Mouse (Mus musculus) lung, embryonic 14.5 days (tissue): ENCODE measurements around the gene Wdr48. TPM values are rescaled to one million over a fixed set of nuclear protein-coding genes. Genes with fewer than 3 reads are reported as not detected.
A peak's percentile ranks its signal among the peaks of the same experiment; 100 is the strongest.

Source experiments
- ATAC-seq: fragments of 200-750 bp; cut with Nextera tagmentation; 2 replicates; pipeline ENCODE4 v1.8.0; 2017; ENCODE audit warnings: mild to moderate bottlenecking, moderate TSS enrichment, moderate library complexity; ENCODE audit not compliant: insufficient read depth
- DNase-seq: peaks from one replicate; pipeline ENCODE4 v3.0.0-alpha.2; 2015
- H3K27ac ChIP-seq: fragments of 300-500 bp; sonication (generic); 2 replicates; pipeline ENCODE4 v1.5.1; 2014; ENCODE audit warnings: low read depth, mild to moderate bottlenecking, moderate library complexity
- H3K27me3 ChIP-seq: fragments of 300-500 bp; sonication (generic); 2 replicates; pipeline ENCODE4 v1.6.1; 2014; ENCODE audit warnings: low read length, control low read depth; ENCODE audit not compliant: insufficient read depth
- H3K36me3 ChIP-seq: fragments of 300-500 bp; sonication (generic); 2 replicates; pipeline ENCODE4 v1.6.1; 2014; ENCODE audit warnings: control low read depth; ENCODE audit not compliant: insufficient read depth
- H3K4me1 ChIP-seq: fragments of 300-500 bp; sonication (generic); 2 replicates; pipeline ENCODE4 v1.6.1; 2014; ENCODE audit warnings: antibody characterized with exemption, control low read depth; ENCODE audit not compliant: insufficient read depth
- H3K4me2 ChIP-seq: fragments of 300-500 bp; sonication (generic); 2 replicates; pipeline ENCODE4 v1.6.1; 2014; ENCODE audit warnings: mild to moderate bottlenecking
- H3K4me3 ChIP-seq: fragments of 300-500 bp; sonication (generic); 2 replicates; pipeline ENCODE4 v1.5.1; 2014; ENCODE audit warnings: low read depth, low read length
- H3K9ac ChIP-seq: fragments of 300-500 bp; sonication (generic); 2 replicates; pipeline ENCODE4 v1.6.1; 2014
- H3K9me3 ChIP-seq: fragments of 300-500 bp; sonication (generic); 2 replicates; pipeline ENCODE4 v1.6.1; 2016; ENCODE audit warnings: low read depth, low read length, control low read depth
- CTCF ChIP-seq: IDR thresholded peaks from 2 replicates; pipeline ENCODE4 v1.5.1; 2016; ENCODE audit warnings: antibody characterized with exemption, low read depth
- WGBS: fragments of 180-500 bp; shearing (Covaris S2); extraction: QIAGEN DNeasy Blood & Tissue Kit; methylation state at CpG from one replicate; pipeline ENCODE4 v1.1.7; 2014; 5-methylcytosine and 5-hydroxymethylcytosine counted together
- polyA plus RNA-seq: library from polyadenylated mRNA; unstranded; fragments of >200 nt; fragmentation: Nextera tagmentation; extraction: Ambion mirVana; gene quantifications from 2 replicates; pipeline ENCODE4 v1.2.1, GENCODE M21; 2014

Gene Wdr48
- polyA plus RNA-seq, 1 experiment from 2014 or later = 50.9 TPM

DNA sequence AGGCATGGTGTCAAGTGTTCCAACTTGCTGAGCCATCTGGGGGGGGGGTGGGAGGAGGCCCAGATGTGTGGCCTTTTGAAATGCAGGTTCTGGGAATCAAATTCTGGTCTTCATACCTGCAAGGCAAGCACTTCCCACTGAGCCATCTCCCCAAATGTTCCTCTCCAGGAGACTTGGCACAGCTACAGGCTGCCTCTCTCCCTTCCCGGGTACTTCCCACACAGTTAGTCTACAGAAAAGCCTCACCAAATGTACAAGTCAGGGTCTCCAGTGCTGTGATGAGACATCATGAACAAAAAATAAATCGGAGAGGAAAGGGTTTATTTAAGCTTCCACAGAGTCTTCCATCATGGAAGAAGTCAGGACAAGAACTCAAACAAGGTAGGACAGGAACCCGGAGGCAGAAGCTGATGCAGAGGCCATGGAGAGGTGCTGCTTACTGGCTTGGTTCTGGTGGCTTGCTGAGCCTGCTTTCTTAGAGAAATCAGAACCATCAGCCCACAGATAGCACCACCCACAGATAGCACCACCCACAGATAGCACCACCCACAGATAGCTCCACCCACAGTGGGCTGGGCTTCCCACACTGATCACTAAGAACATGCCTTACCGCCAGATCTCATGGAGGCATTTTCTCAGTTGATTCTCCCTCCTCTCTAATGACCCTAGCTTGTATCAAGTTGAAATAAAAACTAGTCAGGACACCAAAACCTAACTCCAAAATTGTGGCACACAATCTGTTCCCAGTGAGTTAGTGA is 7.4 kb upstream of the Wdr48 start:
- no peaks in the 10 kb centered on the region for H3K4me1 ChIP-seq
- ATAC-seq = no peak

DNA sequence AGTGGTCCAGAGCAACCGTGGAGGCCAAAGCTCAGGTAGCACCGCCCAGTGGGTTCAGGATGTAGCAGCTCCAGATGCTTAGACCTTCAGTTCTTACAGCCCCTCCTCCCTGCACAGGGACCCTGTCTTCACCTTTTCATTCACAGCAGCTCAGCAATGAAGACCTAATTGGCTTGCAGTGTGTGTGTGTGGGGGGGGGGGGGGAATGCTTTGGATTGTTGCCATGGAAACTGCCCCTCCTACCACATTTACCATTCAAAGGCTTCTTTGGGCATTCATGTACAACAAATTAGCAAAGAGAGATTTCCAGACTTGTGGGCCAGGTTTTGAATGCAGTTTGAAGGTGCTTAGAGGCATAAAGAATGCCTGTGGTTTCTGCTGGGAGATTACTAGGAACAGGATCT is 5.8 kb upstream of the Wdr48 start:
- TF ChIP-seq CTCF = no peak
- DNase-seq (no peak), ATAC-seq (no peak)
- Histone ChIP-seq H3K9ac (no peak overlapping the region), H3K4me2 (no peak overlapping the region), H3K27me3 (no peaks in the 10 kb centered on the region), H3K9me3 (no peaks in the 10 kb centered on the region), H3K4me1 (no peaks in the 10 kb centered on the region), H3K4me3 (no peak overlapping the region), H3K36me3 (no peaks in the 10 kb centered on the region), H3K27ac (no peak overlapping the region)
- 57% methylated on average over 2 of the region's 2 CpGs for WGBS

More for the DNA sequence above, 7.4 kb upstream of the Wdr48 start:
- Histone ChIP-seq H3K27me3 (no peaks in the 10 kb centered on the region), H3K9me3 (no peaks in the 10 kb centered on the region), H3K36me3 (no peaks in the 10 kb centered on the region), H3K9ac (no peak overlapping the region), H3K27ac (no peak overlapping the region), H3K4me3 (no peak overlapping the region), H3K4me2 (no peak overlapping the region)
- TF ChIP-seq CTCF = no peak
- WGBS = 65% methylated on average over 4 of the region's 4 CpGs
- no peak for DNase-seq

- 80% methylated on average over 9 of the region's 9 CpGs for WGBS
- H3K4me2 ChIP-seq = no peak overlapping the region
- no peak for ATAC-seq
- no peaks in the 10 kb centered on the region for H3K36me3 ChIP-seq
- DNase-seq = no peak
- H3K9me3 ChIP-seq = no peaks in the 10 kb centered on the region
- no peaks in the 10 kb centered on the region for H3K27me3 ChIP-seq
- H3K27ac ChIP-seq = no peak overlapping the region
- no peaks in the 10 kb centered on the region for H3K4me1 ChIP-seq
- TF ChIP-seq CTCF = no peak
- no peak overlapping the region for H3K9ac ChIP-seq
- H3K4me3 ChIP-seq = no peak overlapping the region
Observed at GRCm38 (mm10) chr9:119889446-119889845, 5.2 kb upstream of the Wdr48 start.

- whole genome bisulfite sequencing = 33% methylated on average over 2 of the region's 2 CpGs
- H3K27ac ChIP-seq = no peak overlapping the region
- H3K9ac ChIP-seq = no peak overlapping the region
- H3K4me1 ChIP-seq = no peaks in the 10 kb centered on the region
- no peak overlapping the region for H3K4me3 ChIP-seq
- H3K36me3 ChIP-seq = no peaks in the 10 kb centered on the region
- peak; percentile 58 for TF ChIP-seq CTCF
- H3K27me3 ChIP-seq = no peaks in the 10 kb centered on the region
- no peaks in the 10 kb centered on the region for H3K9me3 ChIP-seq
- no peak overlapping the region for H3K4me2 ChIP-seq
- DNase-seq (peak; percentile 59), ATAC-seq (no peak)
Observed at GRCm38 (mm10) chr9:119890692-119891091, 4.0 kb upstream of the Wdr48 start.

DNA sequence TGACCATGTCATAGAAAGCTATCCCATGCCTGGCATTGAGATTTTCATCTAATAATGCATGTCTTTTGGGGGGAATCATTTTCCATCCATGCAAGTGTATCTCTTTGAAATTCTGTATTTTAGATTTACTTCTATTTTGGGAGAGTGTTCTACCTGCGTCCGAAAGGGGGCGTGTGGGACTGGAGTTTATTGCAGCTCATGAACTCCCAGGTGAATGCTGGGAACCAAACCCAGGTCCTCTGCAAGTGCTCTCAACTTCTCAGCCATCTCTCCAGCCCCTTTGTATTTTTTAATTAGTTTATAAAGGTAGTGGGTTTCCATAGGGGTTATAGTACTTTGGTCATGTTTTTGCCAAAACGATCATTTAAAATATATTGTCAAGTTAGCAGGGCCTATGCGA is 797 bp upstream of the Wdr48 start:
- no peak for TF ChIP-seq CTCF
- Histone ChIP-seq H3K4me1 (no peaks in the 10 kb centered on the region), H3K4me3 (no peak overlapping the region; the same call in 1 of the 2 replicates), H3K27ac (peak overlapping the region; percentile 81; the same call in 1 of the 2 replicates), H3K36me3 (peaks cover 2% of the 10 kb centered on the region; the same call in 1 of the 2 replicates), H3K9ac (0 out of 2 replicates have a peak overlapping the region, but pooled peaks have one; percentile 84), H3K4me2 (peak overlapping the region; percentile 73), H3K9me3 (no peaks in the 10 kb centered on the region), H3K27me3 (no peaks in the 10 kb centered on the region)
- DNase-seq (no peak), ATAC-seq (no peak)
- WGBS = 83% methylated on average over 5 of the region's 5 CpGs

DNA sequence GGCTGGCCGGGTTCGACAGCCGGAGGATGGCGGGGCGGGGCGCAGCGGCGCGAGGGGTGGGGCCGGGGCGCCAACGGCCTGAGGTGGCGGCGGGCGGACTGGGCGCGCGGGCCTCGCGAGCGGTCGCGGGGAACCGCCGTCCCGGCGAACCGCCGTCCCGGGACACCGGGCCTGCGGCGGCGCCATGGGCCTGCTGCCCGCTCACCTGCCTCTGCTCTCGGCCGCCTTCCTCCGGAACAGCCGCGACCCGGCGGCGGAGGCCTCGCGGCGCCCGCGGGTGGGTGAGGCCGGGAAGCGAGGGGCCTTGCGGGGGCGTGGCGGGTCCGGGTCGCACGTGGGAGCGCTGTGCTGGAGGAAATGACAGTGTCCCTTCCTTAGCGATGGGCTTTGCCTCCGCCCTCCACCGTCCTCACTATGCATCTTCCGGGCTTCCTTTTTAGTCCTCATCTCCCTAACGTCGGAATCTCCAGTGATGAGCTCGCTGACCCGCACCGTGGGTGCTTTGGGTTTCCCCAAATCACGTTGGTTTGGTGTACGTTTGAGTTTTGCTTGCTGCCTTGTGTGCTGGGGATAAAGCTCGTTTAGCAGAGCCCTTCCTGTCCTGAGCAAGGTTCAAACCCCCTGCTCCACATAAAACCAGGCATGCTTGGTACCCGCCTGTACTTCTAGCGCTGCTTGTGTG is 503 bp downstream of the Wdr48 start:
- Histone ChIP-seq H3K9ac (peak overlapping the region; percentile 84), H3K4me3 (peak overlapping the region; percentile 91), H3K9me3 (no peaks in the 10 kb centered on the region), H3K4me1 (no peaks in the 10 kb centered on the region), H3K4me2 (peak overlapping the region; percentile 92), H3K27me3 (no peaks in the 10 kb centered on the region), H3K27ac (peak overlapping the region; percentile 81), H3K36me3 (peaks cover 2% of the 10 kb centered on the region; the same call in 1 of the 2 replicates)
- DNase-seq (peak; percentile 47), ATAC-seq (peak; percentile 72)
- TF ChIP-seq CTCF = no peak
- under 1% methylated on average over 43 of the region's 71 CpGs for WGBS

- no peak overlapping the region for H3K9ac ChIP-seq
- H3K27ac ChIP-seq = no peak overlapping the region
- H3K4me3 ChIP-seq = no peak overlapping the region
- no peak overlapping the region for H3K4me2 ChIP-seq
- no peaks in the 10 kb centered on the region for H3K4me1 ChIP-seq
- H3K36me3 ChIP-seq = peaks cover 24% of the 10 kb centered on the region
- no peak for DNase-seq
- ATAC-seq = no peak
- TF ChIP-seq CTCF = no peak
- H3K27me3 ChIP-seq = no peaks in the 10 kb centered on the region
- 88% methylated on average over 2 of the region's 2 CpGs for WGBS
- H3K9me3 ChIP-seq = no peaks in the 10 kb centered on the region
Observed at GRCm38 (mm10) chr9:119899446-119899845, 4.8 kb downstream of the Wdr48 start.
